Mouse (Mus musculus): ENCODE data around the gene Syne4.

Gene Syne4

GRCm38 (mm10) chr7:30314721-30315155, at the start of gene Syne4:
Syne4 (plus strand) TSS chr7:30314807.
- peak; percentile 75 for DNase-seq (ENCODE audit: low spot score)

- no peak for DNase-seq (ENCODE audit: low spot score)
These were observed 49.6 kb upstream of the Syne4 start for GRCm38 (mm10) chr7:30265041-30265440.

GRCm38 (mm10) chr7:30265531-30265930, 49.1 kb upstream of the Syne4 start:
- no peak for DNase-seq (ENCODE audit: low spot score)

GRCm38 (mm10) chr7:30265935-30266334, 48.7 kb upstream of the Syne4 start:
- no peak for DNase-seq (ENCODE audit: low spot score)

- DNase-seq (ENCODE audit: low spot score), result no peak
These were observed 47.8 kb upstream of the Syne4 start for GRCm38 (mm10) chr7:30266780-30267179.

- no peak for DNase-seq (ENCODE audit: low spot score)
These were observed 45.0 kb upstream of the Syne4 start for GRCm38 (mm10) chr7:30269641-30270040.

- DNase-seq (ENCODE audit: low spot score), result no peak
These were observed 40.2 kb upstream of the Syne4 start for GRCm38 (mm10) chr7:30274383-30274782.

- DNase-seq (ENCODE audit: low spot score), result no peak
These were observed 35.7 kb upstream of the Syne4 start for GRCm38 (mm10) chr7:30278911-30279310.

GRCm38 (mm10) chr7:30279536-30279935, 35.1 kb upstream of the Syne4 start:
- peak; percentile 64 for DNase-seq (ENCODE audit: low spot score)

GRCm38 (mm10) chr7:30279951-30280669, 34.5 kb upstream of the Syne4 start, which contains the start of the genes Thap8 and Wdr62:
Thap8 (plus strand) TSS chr7:30280094.
Wdr62 (minus strand) TSS chr7:30280419.
- DNase-seq (ENCODE audit: low spot score), result peak; percentile 97

- DNase-seq (ENCODE audit: low spot score), result peak; percentile 93
These were observed 33.9 kb upstream of the Syne4 start for GRCm38 (mm10) chr7:30280670-30281138.

GRCm38 (mm10) chr7:30281522-30281921, 33.1 kb upstream of the Syne4 start:
- DNase-seq (ENCODE audit: low spot score), result no peak

- no peak for DNase-seq (ENCODE audit: low spot score)
These were observed 31.9 kb upstream of the Syne4 start for GRCm38 (mm10) chr7:30282740-30283139.

GRCm38 (mm10) chr7:30286701-30287410, 27.8 kb upstream of the Syne4 start:
- no peak for DNase-seq (ENCODE audit: low spot score)

GRCm38 (mm10) chr7:30288046-30288445, 26.6 kb upstream of the Syne4 start:
- no peak for DNase-seq (ENCODE audit: low spot score)

- DNase-seq (ENCODE audit: low spot score), result no peak
These were observed 25.4 kb upstream of the Syne4 start for GRCm38 (mm10) chr7:30289071-30289713.

GRCm38 (mm10) chr7:30289714-30290399, 24.8 kb upstream of the Syne4 start:
- DNase-seq (ENCODE audit: low spot score), result peak; percentile 56

GRCm38 (mm10) chr7:30291215-30292131, 23.1 kb upstream of the Syne4 start, which contains the start of gene Clip3:
Clip3 (plus strand) TSS chr7:30291728.
- peak; percentile 89 for DNase-seq (ENCODE audit: low spot score)

GRCm38 (mm10) chr7:30293795-30294194, 20.8 kb upstream of the Syne4 start:
- no peak for DNase-seq (ENCODE audit: low spot score)

- no peak for DNase-seq (ENCODE audit: low spot score)
These were observed 20.3 kb upstream of the Syne4 start for GRCm38 (mm10) chr7:30294296-30294695.

- no peak for DNase-seq (ENCODE audit: low spot score)
These were observed 19.5 kb upstream of the Syne4 start for GRCm38 (mm10) chr7:30295103-30295502.

Data from embryo, embryonic 10.5 days (tissue).